Mouse (Mus musculus) liver, embryonic 14.5 days (tissue): ENCODE measurements around the gene H2-Ab1. TPM values are rescaled to one million over a fixed set of nuclear protein-coding genes. Genes with fewer than 3 reads are reported as not detected.
A peak's percentile ranks its signal among the peaks of the same experiment; 100 is the strongest.

Experiments
- ATAC-seq: fragments of 200-750 bp; cut with Nextera tagmentation; 2 replicates; pipeline ENCODE4 v1.8.0; 2017; ENCODE audit warnings: moderate number of reproducible peaks, mild to moderate bottlenecking, moderate library complexity; ENCODE audit not compliant: insufficient read depth
- DNase-seq, 3 experiments: peaks; one replicate each; pipeline ENCODE4 v3.0.0-alpha.2; 2012 to 2013; ENCODE audit warnings: low read depth in 3 of 3, low spot score in 3 of 3
- H3K27ac ChIP-seq: fragments of 300-500 bp; sonication (generic); 2 replicates; pipeline ENCODE4 v1.5.1; 2014; ENCODE audit warnings: moderate library complexity, mild to moderate bottlenecking, control low read depth, inconsistent platforms
- H3K27me3 ChIP-seq: fragments of 300-500 bp; sonication (generic); 2 replicates; pipeline ENCODE4 v1.6.1; 2014; ENCODE audit warnings: mild to moderate bottlenecking, low read length, moderate library complexity; ENCODE audit not compliant: control insufficient read depth, insufficient read depth
- H3K36me3 ChIP-seq: fragments of 300-500 bp; sonication (generic); replicated peaks from 2 replicates; pipeline ENCODE4 v1.6.1; 2014; ENCODE audit warnings: low read depth; ENCODE audit not compliant: control insufficient read depth, insufficient read depth
- H3K4me1 ChIP-seq, 2 experiments: fragments of 200-500 bp in 1 of 2; fragments of 300-500 bp in 1 of 2; sonication (generic) in 1 of 2; replicated peaks; 2 replicates each; pipeline ENCODE4 v1.6.1; 2012 to 2014; ENCODE audit warnings: antibody characterized with exemption in 1 of 2, inconsistent platforms in 1 of 2, low read length in 1 of 2; ENCODE audit not compliant: control insufficient read depth in 2 of 2, insufficient read depth in 2 of 2
- H3K4me2 ChIP-seq: fragments of 300-500 bp; sonication (generic); 2 replicates; pipeline ENCODE4 v1.6.1; 2014; ENCODE audit warnings: low read depth, mild to moderate bottlenecking, control low read depth, moderate library complexity
- H3K4me3 ChIP-seq, 2 experiments: fragments of 200-500 bp in 1 of 2; fragments of 300-500 bp in 1 of 2; sonication (generic) in 1 of 2; 2 replicates each; pipeline ENCODE4 v1.5.1; 2012 to 2014; ENCODE audit warnings: low read depth in 2 of 2, low read length in 2 of 2, mild to moderate bottlenecking in 2 of 2, control low read depth in 1 of 2, inconsistent platforms in 1 of 2, moderate library complexity in 1 of 2; ENCODE audit not compliant: insufficient read depth in 1 of 2
- H3K9ac ChIP-seq: fragments of 300-500 bp; sonication (generic); replicated peaks from 2 replicates; pipeline ENCODE4 v1.6.1; 2014; ENCODE audit warnings: mild to moderate bottlenecking, control low read depth, moderate library complexity
- H3K9me3 ChIP-seq: fragments of 300-500 bp; sonication (generic); 2 replicates; pipeline ENCODE4 v1.6.1; 2016; ENCODE audit warnings: low read length, mixed read lengths; ENCODE audit not compliant: control insufficient read depth
- CTCF ChIP-seq: IDR thresholded peaks from 2 replicates; pipeline ENCODE4 v1.5.1; 2016; ENCODE audit warnings: antibody characterized with exemption, low read depth, control low read depth
- EP300 ChIP-seq: IDR thresholded peaks from 2 replicates; pipeline ENCODE4 v1.6.1; 2016; ENCODE audit warnings: antibody characterized with exemption, low read depth
- WGBS: fragments of 180-500 bp; shearing (Covaris S2); extraction: QIAGEN DNeasy Blood & Tissue Kit; methylation state at CpG from one replicate; pipeline ENCODE4 v1.1.7; 2014; ENCODE audit not compliant: insufficient replicate concordance; 5-methylcytosine and 5-hydroxymethylcytosine counted together
- polyA plus RNA-seq, 2 experiments: library from polyadenylated mRNA; depleted of rRNA in 1 of 2; stranded (reverse) in 1 of 2; unstranded in 1 of 2; fragments of >200 nt; fragmentation: Nextera tagmentation in 1 of 2; extraction: Ambion mirVana in 1 of 2; gene quantifications; 2 replicates each; pipeline versions ENCODE4 v1.2.1 to v1.2.3; 2012 to 2014

H2-Ab1 gene
- polyA plus RNA-seq, 2 experiments: 2.3 to 3.3 TPM

DNA sequence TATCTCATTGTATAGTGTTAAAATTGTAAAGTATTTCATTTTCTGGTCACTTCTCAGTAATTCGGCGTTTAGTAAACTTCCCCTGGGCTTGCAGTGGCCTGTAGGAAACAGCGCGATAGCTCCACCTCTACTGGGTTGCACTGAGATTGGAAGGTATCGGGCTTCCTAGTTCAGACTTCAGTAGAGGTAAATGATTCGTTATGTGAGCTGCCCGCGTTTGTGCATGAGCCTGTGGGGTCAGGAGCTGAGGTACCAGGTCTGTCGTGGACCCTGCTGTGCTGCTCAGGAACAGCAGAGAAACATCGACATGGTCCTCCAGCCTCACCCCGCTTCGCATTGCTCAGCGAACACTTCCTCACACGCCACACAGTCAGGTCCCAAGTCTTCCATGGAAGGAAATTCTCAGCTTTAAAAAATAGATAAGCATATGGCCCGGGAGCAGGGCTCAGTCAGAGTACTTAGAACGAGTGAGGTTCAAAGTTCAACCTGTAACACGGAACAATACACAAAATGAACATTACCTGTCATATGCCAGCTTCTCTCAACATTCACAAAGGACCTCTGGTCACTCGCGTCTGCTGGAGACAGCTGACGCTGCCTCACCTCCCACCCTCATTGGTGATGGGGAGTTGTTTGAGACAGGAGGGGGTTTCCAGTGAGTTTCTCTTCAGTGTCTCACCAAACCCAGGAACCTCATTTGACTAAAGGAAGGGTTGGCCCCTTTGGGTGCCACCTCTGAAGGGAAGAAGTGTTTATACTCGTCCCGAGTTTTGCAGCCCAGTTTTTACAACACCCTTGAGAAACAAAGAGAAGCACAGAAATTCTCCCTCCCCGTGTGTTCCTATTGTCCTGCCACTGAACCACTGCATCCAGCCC lies 43.4 kb downstream of the H2-Ab1 start:
- no peak overlapping the region for H3K27ac ChIP-seq
- WGBS: 62% methylated on average over 23 of the region's 23 CpGs
- DNase-seq: no peak
- H3K9me3 ChIP-seq: no peaks in the 10 kb centered on the region
- peaks cover 0 to under 1% of the 10 kb centered on the region in 2 experiments; a peak in 1 of 4 replicates for H3K4me1 ChIP-seq
- no peak overlapping the region for H3K9ac ChIP-seq
- TF ChIP-seq EP300 (no peak), CTCF (no peak)
- no peaks in the 10 kb centered on the region for H3K27me3 ChIP-seq
- H3K4me2 ChIP-seq: no peak overlapping the region
- no peaks in the 10 kb centered on the region for H3K36me3 ChIP-seq
- H3K4me3 ChIP-seq: no peak overlapping the region
- no peak for ATAC-seq

- DNase-seq: no peak
- ATAC-seq: no peak
- Histone ChIP-seq H3K36me3 (no peaks in the 10 kb centered on the region), H3K4me2 (no peak overlapping the region), H3K9me3 (no peaks in the 10 kb centered on the region), H3K9ac (no peak overlapping the region), H3K4me1 (no peaks in the 10 kb centered on the region), H3K27me3 (no peaks in the 10 kb centered on the region), H3K27ac (no peak overlapping the region), H3K4me3 (no peak overlapping the region)
- WGBS: 64% methylated on average over 4 of the region's 4 CpGs
- TF ChIP-seq EP300 (no peak), CTCF (no peak)
Observed at GRCm38 (mm10) chr17:34301670-34302190, 44.2 kb downstream of the H2-Ab1 start.

DNA sequence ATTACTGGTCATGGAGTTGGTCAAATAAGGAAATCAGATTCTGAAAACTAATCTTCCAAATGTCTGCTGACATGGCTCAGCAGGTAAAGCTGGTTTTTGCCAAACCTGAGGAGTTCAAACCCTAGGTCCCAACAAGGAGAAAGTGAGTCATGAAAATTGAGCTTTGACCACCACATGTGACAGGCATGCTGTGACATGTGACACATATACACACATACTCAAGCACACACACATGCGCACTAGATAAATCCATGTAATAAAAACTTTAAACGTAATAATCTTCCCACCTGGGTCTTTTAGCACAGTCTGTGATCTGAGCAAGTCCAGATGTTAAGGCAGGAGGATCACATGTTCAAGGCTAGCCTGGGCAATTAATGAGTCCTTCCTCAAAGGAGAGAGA lies 46.3 kb downstream of the H2-Ab1 start:
- Histone ChIP-seq H3K27me3 (no peaks in the 10 kb centered on the region; the same call in 1 of the 2 replicates), H3K9ac (no peak overlapping the region), H3K4me3 (no peak overlapping the region), H3K36me3 (no peaks in the 10 kb centered on the region), H3K27ac (no peak overlapping the region), H3K4me1 (no peaks in the 10 kb centered on the region), H3K4me2 (no peak overlapping the region), H3K9me3 (no peaks in the 10 kb centered on the region)
- no peak for DNase-seq
- 72% methylated on average over 2 of the region's 2 CpGs for WGBS
- TF ChIP-seq EP300: no peak
- no peak for TF ChIP-seq CTCF
- ATAC-seq: no peak

GRCm38 (mm10) chr17:34304751-34305150 lies 47.3 kb downstream of the H2-Ab1 start:
- Histone ChIP-seq H3K36me3 (no peaks in the 10 kb centered on the region), H3K4me1 (no peaks in the 10 kb centered on the region), H3K9me3 (no peaks in the 10 kb centered on the region), H3K9ac (no peak overlapping the region), H3K4me2 (no peak overlapping the region), H3K27ac (no peak overlapping the region), H3K4me3 (no peak overlapping the region), H3K27me3 (no peaks in the 10 kb centered on the region; the same call in 1 of the 2 replicates)
- DNase-seq (peak in 1 of 3 experiments; percentile 35), ATAC-seq (no peak)
- TF ChIP-seq CTCF (no peak), EP300 (no peak)
- 19% methylated on average over 4 of the region's 4 CpGs for WGBS

GRCm38 (mm10) chr17:34305380-34306030 lies 48.0 kb downstream of the H2-Ab1 start, which contains the start of gene H2-Eb1:
TSS of gene H2-Eb1 (plus strand) at chr17:34305867.
- TF ChIP-seq EP300 (no peak), CTCF (no peak)
- peak; percentile 31; the same call in 1 of the 2 replicates for ATAC-seq
- Histone ChIP-seq H3K9ac (no peak within 1 kb of the TSS), H3K4me1 (0 out of 4 replicates have a peak, but pooled peaks cover 0 to 2% of the 10 kb centered on the region in 2 experiments), H3K36me3 (no peaks in the 10 kb centered on the region), H3K9me3 (no peaks in the 10 kb centered on the region), H3K4me3 (no peak within 1 kb of the TSS), H3K27ac (no peak within 1 kb of the TSS), H3K27me3 (no peaks in the 10 kb centered on the region; the same call in 1 of the 2 replicates), H3K4me2 (no peak within 1 kb of the TSS)
- peak in 2 of 3 experiments; percentile 42 to 44 for DNase-seq
